Mouse (Mus musculus) frontal cortex, adult 2 months (tissue): ENCODE measurements around the gene Mfn1. TPM values are rescaled to one million over a fixed set of nuclear protein-coding genes. Genes with fewer than 3 reads are reported as not detected.

Source experiments
- DNase-seq, 2 experiments: peaks; one replicate each; pipeline ENCODE4 v3.0.0; 2022; ENCODE audit warnings: low spot score in 1 of 2; ENCODE audit errors: extremely low spot score in 1 of 2
- polyA plus RNA-seq: library from polyadenylated mRNA; depleted of rRNA; stranded (reverse); fragments of >200 nt; gene quantifications from 2 replicates; pipeline ENCODE4 v1.2.3, GENCODE M21; 2012

Mfn1 gene
- polyA plus RNA-seq, 1 experiment, result 127 TPM

DNA sequence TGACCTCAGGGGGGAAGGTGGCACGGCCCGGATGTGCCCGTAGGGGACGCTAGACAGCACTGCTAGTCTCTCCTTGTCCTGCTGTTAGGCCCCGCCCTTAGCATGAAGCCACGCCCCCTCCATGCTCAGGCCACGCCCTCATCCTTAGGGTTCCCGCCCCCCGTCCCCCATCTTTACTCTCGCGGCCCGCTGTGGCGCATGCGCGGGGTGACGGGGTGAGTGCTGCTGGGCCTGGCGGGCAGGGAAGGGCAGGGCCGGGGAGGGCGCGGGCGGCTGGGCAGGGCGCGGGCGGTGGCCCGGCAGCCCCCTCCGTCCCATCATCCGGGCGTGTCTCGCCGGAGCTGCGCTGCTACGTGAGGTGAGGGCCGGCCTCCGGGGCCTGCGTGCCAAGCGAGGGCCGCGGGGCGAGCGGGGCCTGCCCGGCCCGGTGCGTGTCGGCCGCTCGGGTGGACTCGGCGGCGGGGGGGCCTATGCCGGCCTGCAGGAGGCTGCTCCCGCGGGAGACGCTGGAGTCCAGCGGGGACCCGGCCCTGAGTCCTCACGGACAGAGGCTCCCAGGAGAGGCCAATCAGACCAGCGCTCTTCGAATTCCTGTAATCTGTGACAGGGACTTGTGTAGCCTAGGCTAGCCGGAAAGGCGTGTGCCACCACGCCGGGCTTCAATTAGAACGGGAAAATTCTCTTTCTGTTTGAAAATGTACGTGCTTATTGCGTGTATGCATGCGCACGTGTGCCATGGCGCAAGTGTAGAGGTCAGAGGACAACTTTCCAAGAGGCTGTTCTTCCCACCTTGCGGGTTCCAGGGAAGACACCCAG is 18.7 kb upstream of the Mfn1 start:
- peak; percentile 87 to 95 for DNase-seq

DNA sequence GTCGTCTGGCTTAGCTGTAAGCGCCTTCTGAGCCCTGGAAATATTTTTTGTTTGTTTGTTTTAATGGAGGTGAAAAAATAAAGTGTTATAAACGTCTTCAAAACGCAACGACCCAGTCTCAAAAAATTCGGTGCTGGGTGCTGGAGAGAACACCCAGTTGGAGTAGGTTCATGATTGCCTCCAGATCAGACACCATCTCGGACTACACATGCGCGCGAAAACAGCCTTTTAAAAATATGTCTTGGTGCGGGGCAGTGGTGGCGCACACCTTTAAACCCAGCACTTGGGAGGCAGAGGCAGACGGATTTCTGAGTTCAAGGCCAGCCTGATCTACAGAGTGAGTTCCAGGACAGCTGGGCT is 18.1 kb upstream of the Mfn1 start:
- DNase-seq, result peak in 1 of 2 experiments; percentile 46

DNA sequence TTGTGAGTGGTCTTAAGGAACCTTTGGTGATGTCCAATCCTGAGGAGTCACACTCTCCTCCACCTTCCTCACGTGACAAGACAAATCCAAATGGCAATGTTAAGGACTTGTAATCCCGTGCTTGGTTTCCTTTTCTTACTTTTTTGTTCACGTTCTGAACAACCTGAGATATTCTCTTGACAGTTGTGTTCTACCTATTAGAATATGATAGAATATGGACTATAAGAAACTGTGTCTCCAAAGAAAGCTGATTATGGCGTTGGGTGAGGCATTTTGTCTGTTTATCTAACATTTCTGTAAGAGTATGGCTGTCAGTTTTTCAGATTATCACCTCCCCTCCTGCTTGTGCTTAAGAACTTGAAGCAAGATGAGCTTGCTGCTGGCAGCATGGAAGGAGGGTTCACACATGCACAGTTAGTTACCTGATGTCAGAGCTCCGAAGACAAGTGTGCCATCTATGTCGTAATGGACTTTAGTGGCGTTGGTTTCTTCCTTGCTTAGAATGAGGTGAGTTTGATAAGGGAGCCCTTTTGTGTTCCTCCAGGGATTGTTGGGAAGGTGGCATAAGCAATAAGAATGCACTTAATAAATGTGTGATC is 16.5 kb upstream of the Mfn1 start:
- no peak for DNase-seq

DNA sequence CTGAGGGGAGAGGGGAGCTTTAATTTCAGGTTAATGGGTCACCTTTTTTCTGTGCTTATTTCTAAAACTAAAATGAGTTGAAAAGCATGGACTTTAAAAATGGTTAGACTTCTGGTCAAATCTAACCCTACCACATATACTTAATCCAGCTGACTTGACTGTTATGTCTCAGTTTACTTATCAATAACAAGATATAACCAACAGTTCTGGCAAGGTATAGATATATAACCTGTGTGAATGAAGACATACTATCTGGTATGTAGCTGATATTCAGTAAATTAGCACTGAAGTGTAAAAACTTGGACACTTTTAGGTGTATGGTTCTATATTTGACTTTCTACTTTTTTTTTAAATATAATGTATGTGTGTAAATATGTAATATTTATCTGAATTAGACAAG is 15.7 kb upstream of the Mfn1 start:
- no peak for DNase-seq

DNA sequence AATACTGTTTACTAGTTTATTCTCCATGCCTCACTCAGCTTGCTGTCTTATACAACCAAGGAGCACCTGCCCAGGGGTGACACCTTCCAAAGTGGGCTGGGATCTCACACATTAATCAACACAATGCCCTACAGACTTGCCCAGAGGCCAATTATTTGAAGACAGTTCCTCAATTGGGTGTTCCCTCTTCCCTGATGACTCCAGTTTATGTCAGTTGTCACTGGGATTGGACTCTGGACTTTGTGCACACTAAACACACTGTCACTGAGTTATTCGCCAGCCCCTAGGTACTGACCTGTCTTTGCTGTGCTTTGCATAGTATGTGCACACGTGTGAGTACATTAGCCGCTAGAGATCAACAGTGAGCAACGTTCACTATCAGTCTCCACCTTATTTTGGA is 2.1 kb upstream of the Mfn1 start:
- no peak for DNase-seq

DNA sequence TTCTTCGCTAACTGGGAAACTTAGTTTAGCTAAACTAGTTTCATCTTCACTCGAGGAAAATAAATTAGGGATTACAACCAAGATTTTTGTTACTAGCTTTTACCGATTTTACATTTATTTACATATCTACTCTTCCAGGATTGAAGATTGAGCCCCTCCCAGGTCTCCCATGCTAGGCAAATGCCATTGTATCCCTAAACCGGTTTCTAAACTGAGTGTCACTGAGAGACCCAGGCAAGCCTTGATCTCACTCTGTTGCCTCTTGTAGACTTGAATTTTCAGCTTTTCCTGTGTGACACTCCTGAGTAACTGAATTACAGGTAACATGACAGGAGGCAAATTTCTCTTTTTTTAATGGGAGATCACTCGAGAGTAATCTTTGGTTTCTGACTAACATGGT is 776 bp downstream of the Mfn1 start:
- DNase-seq, result no peak

DNA sequence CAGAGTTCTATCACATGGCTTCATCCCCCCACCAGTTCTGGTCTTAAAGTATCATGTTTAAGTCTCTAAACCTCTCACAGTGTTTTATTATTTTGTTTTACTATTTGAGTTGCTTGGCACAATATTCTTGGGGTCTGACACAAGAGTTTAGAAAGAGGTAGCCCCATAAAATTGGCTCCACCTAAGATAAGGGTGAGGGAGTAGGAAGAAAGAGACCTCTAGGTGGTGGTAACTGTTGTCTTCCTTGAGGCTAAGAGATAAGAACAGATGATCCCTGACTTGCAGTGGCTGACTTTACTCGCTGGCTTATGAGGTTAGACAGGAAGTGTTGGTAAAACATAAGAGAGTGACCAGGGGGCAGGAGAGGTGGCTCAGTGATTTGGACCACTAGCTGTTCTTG is 6.4 kb downstream of the Mfn1 start:
- no peak for DNase-seq

DNA sequence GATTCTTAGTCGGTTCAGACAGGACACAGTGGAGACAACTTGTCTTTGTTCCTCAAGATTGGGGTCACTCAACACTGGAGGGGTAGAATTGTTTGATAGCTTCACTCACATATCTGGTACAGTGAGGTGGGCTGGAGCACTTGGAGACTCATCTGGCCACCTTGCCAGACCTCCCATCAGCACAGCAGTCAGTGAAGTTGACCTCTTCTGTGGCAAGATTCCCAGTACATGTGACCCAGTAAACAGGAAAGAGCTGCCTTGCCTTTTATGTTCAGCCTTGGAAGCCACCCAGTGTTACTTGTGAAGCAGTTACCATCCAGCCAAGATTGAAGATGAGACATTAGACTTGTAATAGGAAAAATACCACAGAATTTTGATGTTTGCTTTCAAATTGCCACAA is 8.3 kb downstream of the Mfn1 start:
- peak; percentile 43 to 63 for DNase-seq

DNA sequence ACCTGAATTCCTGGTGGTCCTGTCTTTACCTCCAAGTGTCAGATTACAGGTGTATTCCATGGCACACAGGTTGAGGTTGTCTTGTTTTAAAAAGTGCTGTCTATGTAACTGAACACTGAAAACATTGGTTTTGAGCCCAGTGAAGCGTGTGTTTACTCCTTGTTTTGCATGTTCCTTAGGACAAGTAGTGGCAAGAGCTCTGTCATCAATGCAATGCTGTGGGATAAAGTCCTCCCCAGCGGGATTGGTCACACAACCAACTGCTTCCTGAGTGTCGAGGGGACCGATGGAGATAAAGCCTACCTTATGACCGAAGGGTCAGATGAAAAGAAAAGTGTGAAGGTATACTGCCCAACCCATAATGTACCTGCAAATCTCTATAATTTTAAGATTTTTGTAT is 8.8 kb downstream of the Mfn1 start:
- DNase-seq, result no peak

DNA sequence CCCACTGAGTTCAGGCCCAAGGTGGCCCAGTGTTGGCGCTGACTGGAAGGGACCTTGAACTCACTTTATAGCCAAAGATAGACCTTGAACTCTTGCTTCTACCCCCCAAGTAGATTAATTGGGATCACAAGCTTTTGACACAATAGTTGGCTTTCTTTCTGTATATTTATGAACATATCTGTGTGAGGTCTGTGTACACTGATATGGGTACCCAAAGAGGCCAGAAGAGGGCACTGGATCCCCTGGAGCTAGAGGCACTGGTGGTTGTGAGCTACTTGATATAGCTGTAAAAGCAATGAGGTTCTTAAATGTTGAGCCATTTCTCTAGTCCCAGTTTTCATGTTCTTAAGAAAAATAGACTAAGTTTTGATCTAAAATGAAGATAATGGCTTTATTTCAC is 23.8 kb downstream of the Mfn1 start:
- DNase-seq, result peak in 1 of 2 experiments; percentile 23

DNA sequence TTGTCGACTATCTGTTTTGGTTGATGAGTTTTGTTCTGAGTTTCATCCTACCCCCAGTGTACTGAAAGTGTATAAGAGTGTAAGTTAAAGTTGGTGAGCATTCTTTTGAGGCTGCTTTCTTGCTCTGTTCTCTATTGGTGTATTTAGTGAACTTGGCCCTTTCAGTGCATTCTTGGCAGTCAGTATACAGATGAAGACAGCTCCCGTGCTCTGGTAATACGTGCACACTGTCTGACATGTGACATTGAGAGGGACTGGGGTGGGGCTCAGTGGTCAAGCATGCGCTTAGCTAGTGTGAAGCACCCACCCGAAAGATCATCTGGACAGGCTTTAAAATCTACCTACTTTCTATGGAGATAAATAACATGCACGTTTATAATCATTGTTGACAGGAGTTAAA is 34.1 kb downstream of the Mfn1 start:
- DNase-seq, result no peak

DNA sequence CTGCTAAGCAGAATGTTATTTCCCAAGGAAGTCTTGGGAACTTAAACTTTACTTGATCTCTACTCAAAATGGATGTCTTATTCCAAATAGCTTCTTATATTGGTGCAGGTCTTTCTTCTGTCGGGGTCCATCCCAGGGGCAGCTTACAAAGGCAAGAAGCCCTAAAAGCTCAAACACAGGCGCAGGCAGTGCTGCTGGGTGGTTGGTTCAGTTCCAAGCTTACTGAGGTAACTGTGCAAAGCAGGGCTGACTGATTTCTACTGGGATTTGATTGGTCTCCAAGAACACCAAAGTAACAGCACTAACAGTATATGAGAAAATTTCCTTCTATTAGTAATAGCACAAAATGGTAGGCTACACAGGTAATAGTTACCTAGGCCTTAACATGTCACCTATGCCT is 43.8 kb downstream of the Mfn1 start:
- no peak for DNase-seq

DNA sequence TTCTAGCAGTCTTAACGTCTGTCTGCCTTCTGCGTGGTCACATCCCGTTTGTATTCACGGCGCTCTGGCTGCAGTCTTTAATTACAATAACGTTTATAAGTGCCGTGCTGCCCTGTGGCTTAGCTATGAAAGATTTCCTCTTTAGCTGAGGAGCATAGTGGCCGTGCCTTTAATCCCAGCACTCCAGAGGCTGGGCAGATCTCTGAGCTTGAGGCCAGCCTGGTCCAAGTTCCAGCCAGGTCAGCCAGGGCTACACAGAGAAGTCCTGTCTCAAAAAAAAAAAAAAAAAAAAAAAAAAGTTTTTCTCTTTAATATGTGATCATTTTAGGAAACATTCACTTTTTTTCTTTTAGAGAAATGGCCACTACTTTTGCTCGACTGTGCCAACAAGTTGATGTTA is 44.6 kb downstream of the Mfn1 start:
- no peak for DNase-seq

DNA sequence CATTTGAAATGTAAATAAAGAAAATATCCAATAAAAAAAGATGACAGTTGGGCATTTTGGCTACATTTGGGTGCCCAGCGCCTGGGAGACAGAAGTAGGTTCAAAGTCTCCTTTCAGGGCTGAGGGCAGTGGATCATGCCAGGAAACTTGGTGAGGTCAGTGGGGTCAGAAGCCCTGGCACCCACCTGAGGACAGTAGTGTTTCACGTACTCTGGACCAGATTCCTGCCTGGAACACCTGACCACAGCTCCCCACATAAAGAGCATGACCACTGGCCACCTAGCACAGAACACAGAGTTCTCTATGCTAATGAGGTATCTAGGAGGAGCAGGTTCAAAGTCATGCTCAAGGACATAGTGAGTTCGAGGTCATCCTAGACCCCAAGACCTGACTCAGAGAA is 45.9 kb downstream of the Mfn1 start:
- no peak for DNase-seq

DNA sequence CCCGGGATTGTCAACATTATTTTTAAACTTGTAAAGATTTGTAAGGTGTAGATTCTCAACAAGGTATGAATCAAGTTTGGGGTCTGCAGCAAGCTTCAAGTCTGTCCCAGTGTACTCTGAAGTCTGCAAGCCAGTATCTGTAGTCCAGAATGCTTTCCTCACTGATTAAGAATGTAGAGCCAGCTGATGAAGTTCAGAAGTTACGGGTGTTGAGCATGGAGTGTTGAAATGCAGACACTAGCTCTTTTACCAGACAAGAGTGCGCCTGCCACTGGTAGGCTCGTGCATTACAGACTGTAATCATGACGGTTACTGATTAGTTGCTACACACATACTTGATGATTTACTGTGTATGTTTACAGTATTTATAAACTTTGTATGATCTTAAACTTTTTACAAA is 49.5 kb downstream of the Mfn1 start:
- DNase-seq, result no peak

DNA sequence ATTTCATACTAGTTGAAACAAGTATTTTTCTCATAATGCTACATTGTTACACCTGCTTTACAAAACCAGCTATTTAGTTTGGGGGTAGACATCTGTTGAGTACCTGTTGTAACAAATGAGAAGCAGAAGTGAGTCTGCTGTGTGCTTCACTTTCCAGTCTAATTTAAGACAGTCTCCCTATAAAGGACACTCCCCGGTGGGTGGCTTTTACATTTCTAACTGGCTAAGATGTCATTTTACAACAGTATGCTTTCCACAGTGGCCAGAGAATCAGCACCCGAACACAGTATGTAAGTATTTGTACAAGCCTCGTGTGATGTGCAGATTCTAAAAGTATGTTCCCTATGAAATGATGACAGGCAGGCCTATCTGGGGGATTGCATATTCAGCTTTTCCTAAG is 51.5 kb downstream of the Mfn1 start:
- peak in 1 of 2 experiments; percentile 13 for DNase-seq

DNA sequence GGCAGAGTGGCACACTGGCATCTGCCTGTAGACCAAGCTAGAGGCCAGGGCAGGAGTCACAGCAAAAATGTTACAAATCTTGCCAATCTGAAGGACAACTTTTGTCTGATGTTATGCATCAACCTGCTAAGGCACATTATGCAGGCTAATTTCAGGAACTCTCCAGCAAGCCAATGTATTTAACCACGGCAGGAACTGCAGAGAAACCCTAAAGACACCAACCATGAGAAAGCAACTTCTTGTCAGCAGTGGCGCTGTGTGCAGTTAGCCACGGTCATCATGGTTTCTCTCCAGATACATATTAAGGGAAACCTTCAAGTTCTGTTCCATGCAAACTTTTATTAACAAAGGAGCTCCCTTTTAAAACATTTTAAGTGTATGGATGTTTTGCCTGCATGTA is 52.6 kb downstream of the Mfn1 start:
- no peak for DNase-seq

DNA sequence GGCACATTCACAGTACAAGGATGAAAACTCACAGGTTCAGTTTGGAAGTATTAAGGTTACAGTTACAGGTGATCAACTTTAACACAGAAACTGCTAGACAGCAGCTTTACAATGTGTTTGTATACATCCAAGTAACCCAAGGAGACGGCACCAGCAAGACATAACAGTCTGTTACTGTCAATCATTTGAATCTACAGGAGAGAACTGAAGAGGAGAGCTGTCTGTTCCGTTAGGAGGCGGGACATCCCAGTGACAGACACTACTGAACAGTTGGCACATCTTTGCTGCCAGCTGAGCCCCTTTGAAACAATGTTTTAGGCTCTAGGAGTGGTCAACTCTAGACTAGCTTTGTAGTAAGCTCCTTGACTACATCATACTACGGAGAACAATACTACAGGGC is 54.2 kb downstream of the Mfn1 start:
- DNase-seq, result no peak

DNA sequence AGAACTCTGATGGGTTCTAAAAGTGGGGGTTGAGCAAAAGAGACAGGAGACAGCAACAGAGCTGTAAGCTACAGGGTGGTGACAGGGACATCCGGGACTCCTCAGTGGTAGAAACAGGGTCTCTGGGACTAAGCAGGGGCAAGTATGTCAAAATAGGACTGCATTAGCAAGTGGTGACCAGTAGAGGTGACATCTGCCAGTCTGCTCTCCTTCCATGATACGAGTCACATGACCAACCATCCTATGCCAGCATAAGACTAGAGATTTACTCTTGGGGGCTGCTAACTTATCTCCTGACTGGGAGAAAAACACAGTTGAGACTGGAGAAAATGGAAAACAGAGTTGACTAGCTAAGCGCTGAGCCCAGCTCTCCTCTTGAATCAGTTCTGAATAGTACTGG is 57.0 kb downstream of the Mfn1 start:
- no peak for DNase-seq

DNA sequence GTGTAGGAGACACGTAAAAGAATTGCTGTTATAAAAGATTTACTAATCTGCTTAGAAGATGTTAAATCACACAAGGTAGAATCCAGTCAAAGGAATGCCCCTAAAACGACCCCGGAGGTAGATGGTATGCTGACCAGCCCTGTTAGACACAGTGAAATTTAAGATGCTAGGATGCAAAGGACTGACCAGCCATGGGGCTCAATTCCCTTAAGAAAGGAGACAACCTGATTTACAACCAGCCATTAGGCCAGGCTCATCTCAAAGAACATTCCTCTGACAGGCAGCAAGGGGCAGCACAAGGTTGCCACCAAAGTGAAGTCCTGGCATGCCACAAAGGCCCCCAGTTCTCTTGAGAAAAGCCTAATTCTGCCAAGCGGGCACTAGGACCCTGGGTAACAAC is 65.8 kb downstream of the Mfn1 start:
- DNase-seq, result no peak

DNA sequence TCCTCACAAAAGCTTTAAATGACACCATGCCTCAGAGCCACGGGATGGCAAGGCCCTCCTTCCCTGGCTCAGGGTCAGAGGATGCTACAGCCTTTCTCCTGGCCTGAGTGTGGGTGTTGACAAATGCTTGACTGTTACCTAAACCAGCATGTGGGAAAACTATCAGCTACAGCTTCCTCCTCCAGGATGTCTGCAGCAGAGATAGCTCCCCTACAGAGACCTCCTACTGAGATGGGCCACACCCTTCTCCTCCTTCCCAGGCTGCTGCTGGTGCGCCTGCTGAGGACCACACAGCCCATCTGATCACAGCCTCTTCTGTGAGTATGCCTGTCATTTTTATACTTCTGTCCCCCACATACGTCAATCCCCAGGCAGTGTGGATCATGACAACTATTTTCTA is 70.1 kb downstream of the Mfn1 start:
- DNase-seq, result no peak

DNA sequence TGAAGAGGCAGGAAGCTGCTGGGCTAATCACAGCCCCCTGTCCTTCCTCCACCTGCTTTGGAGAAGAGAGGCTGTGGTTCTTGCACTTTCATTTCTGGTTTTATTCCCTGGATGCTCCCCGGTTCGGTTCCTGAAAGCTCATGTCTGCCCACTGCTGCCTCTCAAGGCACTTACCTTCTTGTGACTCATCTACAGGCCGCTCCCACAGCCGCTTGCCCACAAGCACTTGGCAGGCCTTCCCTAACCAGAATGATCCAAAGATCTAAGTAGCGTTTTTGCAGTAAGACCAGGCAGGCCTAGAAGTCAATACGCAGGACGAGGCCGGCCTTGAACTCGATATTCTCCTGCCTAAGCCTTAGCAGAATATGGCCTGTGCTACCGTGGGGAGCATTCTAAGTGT is 71.8 kb downstream of the Mfn1 start:
- no peak for DNase-seq

DNA sequence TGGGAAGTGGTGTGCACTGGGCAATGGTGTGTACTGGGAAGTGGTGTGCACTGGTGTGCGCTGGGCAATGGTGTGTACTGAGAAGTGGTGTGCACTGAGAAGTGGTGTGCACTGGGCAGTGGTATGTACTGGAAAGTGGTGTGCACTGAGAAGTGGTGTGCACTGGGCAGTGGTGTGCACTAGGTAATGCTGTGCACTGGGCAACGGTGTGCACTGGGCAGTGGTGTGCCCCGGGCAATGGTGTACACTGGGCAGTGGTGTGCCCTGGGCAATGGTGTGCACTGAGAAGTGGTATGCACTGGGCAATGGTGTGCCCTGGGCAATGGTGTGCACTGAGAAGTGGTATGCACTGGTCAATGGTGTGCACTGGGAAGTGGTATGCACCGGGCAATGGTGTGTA is 80.0 kb downstream of the Mfn1 start:
- no peak for DNase-seq
